Mouse (Mus musculus): ENCODE measurements around the gene Kmo.

Gene Kmo

GRCm38 (mm10) chr1:175619814-175620431 is at the start of gene Kmo:
Gene Kmo, plus strand, starts transcription at chr1:175620381.
- DNase-seq, result no peak

GRCm38 (mm10) chr1:175574129-175574528 is 46.1 kb upstream of the Kmo start:
- DNase-seq, result no peak

- DNase-seq, result no peak
Observed at GRCm38 (mm10) chr1:175578425-175579096, 41.6 kb upstream of the Kmo start.

- no peak for DNase-seq
Observed at GRCm38 (mm10) chr1:175579598-175580235, 40.5 kb upstream of the Kmo start.

- no peak for DNase-seq
Observed at GRCm38 (mm10) chr1:175580346-175580745, 39.8 kb upstream of the Kmo start.

- DNase-seq, result no peak
Observed at GRCm38 (mm10) chr1:175582799-175583198, 37.4 kb upstream of the Kmo start.

GRCm38 (mm10) chr1:175585267-175585666 is 34.9 kb upstream of the Kmo start:
- no peak for DNase-seq

- no peak for DNase-seq
Observed at GRCm38 (mm10) chr1:175586656-175587055, 33.5 kb upstream of the Kmo start.

GRCm38 (mm10) chr1:175592832-175593231 is 27.3 kb upstream of the Kmo start:
- no peak for DNase-seq

GRCm38 (mm10) chr1:175602231-175602630 is 17.9 kb upstream of the Kmo start:
- DNase-seq, result no peak

GRCm38 (mm10) chr1:175603390-175603789 is 16.8 kb upstream of the Kmo start:
- no peak for DNase-seq

GRCm38 (mm10) chr1:175607308-175607707 is 12.9 kb upstream of the Kmo start:
- DNase-seq, result no peak

GRCm38 (mm10) chr1:175607838-175608585 is 12.2 kb upstream of the Kmo start:
- DNase-seq, result peak; percentile 14 to 46

GRCm38 (mm10) chr1:175608708-175609107 is 11.5 kb upstream of the Kmo start:
- DNase-seq, result no peak

- no peak for DNase-seq
Observed at GRCm38 (mm10) chr1:175614992-175615391, 5.2 kb upstream of the Kmo start.

GRCm38 (mm10) chr1:175623656-175624055 is 3.5 kb downstream of the Kmo start:
- DNase-seq, result peak in 1 of 2 experiments; percentile 15

GRCm38 (mm10) chr1:175625257-175625879 is 5.2 kb downstream of the Kmo start, which contains the start of gene Fh1:
Gene Fh1, minus strand, starts transcription at chr1:175625635.
- peak; percentile 97 for DNase-seq

GRCm38 (mm10) chr1:175625990-175626692 is 6.0 kb downstream of the Kmo start:
- peak in 1 of 2 experiments; percentile 24 for DNase-seq

GRCm38 (mm10) chr1:175629248-175629647 is 9.1 kb downstream of the Kmo start:
- no peak for DNase-seq

- DNase-seq, result no peak
Observed at GRCm38 (mm10) chr1:175630345-175630744, 10.2 kb downstream of the Kmo start.

- no peak for DNase-seq
Observed at GRCm38 (mm10) chr1:175631080-175631479, 10.9 kb downstream of the Kmo start.

GRCm38 (mm10) chr1:175631721-175632221 is 11.6 kb downstream of the Kmo start:
- DNase-seq, result no peak
